Mouse (Mus musculus): ENCODE results near the gene Psmd8.

Psmd8 gene

DNA sequence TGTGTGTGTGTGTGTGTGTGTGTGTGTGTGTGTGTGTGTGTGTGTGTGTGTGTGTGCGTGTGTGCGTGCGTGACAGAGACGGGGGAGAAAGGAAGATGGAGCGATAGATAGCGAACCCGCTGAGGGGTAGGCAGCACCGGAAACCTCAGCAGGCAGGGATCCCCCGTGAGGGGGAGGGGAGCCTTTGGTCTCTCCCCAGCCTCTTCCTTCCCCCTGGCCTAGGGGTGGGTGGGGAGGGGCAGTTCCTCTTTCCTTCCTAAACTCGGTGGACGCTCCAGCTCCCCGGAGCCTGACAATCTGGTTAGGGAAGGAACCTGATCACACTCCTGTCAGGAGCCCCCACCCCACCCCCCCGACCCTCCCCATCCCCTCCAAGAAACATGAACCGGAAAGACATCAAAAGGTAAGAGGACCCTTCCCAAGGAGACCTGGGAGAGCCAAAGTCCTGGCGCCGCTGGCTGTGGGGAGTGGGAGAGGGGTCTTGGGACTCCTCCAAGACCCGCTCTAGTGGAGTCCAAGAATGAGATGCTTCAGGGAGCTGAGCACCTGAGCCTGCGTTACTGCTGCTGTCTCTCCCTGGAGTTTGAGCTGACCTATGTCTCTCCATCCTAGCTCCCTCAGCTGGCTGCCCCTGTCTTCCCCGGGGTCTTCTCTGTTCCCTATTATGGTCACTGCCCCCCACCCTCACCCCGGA is 45.7 kb downstream of the Psmd8 start, which contains the start of gene Rasgrp4:
Gene Rasgrp4, plus strand, starts transcription at position 159 of the 694 bp plus-strand sequence.
- no peak for DNase-seq (ENCODE audit: low read depth, low spot score)

DNA sequence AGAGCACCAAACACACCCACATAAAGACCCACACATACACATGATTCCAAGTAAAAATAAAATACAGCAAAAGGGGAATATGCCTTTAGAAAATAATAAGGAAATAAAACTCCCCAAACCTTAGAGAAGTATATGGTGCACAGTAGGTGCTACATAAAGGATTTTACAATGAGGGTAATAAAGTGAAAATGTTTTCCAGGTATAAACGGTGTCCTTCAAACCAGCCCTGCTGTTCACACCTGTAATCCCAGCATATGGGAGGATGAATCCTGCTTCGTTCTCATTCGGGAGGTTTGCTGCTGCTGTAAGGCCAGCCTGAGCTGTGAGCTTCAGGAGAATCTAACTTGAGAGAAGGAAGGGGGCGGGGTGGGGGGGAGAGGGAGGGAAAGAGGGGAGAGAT is 46.3 kb downstream of the Psmd8 start:
- DNase-seq (ENCODE audit: low read depth, low spot score) = no peak

DNA sequence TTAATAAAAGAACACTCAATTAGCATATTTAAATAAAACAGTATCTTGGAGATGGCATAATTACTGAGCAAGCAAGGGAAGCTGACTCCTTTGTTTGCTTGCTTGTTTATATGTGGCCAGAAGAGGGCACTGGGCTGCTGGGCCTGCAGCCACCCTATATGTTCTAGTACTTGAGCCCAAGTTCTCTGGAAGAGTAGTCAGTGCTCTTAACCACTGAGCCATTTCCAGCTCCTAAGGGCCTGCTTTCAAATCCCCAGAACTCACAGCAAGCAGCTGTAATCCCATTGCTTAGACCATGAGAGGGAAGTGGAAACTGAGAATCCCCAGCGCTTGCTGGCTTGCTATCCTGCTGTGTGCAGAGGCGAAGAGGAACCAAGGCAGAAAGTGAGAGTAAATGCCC is 51.8 kb downstream of the Psmd8 start:
- DNase-seq (ENCODE audit: low read depth, low spot score) = no peak

DNA sequence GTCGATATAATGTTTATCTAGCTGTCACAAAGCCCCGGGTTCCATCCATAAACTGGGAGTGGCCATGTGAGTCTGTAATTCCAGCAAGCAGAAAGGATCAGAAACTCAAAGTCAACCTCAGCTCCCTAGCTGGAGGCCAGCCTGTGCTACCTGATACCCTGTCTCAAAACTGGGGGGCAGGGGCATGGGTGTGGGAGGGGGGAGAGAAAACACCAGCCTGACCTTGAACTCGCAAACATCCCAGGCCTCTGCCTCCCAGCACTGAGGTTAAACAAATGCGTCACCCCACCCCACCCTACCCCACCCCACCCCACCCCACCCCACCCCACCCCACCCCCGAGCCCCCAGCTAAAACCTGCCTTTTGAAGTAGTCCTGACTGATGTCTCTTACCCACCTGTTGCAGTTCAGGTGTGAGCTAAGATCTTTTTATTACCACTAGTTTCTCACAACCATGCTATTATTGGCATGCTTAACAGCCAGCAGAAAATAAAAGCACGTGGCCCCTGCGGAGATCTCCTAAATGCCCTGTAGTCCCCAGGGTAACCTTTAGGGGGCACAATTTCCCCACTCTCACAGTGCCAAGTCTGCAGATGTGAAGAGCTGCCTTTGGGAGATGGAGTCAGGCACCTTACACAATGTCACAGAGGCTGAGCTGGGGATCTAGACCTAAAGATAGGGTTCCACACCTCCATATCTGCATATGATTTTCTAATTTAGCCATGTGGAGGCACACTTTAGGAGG is 54.2 kb downstream of the Psmd8 start:
- peak; percentile 86 for DNase-seq (ENCODE audit: low read depth, low spot score)

DNA sequence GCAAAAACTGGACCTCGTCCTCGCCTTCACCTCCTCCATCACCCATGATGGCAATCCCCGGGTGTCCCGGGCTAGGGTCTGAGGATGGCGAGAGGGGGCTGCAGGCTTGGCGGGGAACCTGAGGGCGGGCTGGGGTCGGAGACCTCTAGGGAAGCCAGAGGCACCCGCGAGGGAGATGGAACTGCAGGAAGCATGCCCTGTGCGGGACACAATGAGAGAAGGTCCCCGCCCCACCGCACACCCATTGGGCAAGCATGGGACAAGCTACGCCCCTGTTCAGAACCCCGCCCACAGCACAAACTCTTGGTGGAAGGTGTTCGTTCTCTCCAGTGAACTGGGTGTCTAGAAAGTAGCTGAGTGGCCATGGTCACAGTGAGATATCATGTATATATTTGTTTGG is 55.5 kb downstream of the Psmd8 start, which contains the start of gene Ryr1:
Gene Ryr1, minus strand, starts transcription at position 210 of the 400 bp plus-strand sequence.
- DNase-seq (ENCODE audit: low read depth, low spot score) = peak; percentile 92
